Mouse (Mus musculus): Measurements from ENCODE around the gene Taok3. TPM values are rescaled to one million over a fixed set of nuclear protein-coding genes. Genes with fewer than 3 reads are reported as not detected.

Gene Taok3
- polyA plus RNA-seq, 1 experiment from 2014 or later: 33.1 TPM

GRCm38 (mm10) chr5:117281536-117281935 lies 161.6 kb downstream of the Taok3 start:
- Histone ChIP-seq H3K4me1 (ENCODE audit: control insufficient read depth, insufficient read depth, low read length) (peaks cover 20% of the 10 kb centered on the region), H3K27me3 (ENCODE audit: control insufficient read depth, insufficient read depth, low read length) (no peaks in the 10 kb centered on the region), H3K27ac (ENCODE audit: low read length) (no peak overlapping the region), H3K36me3 (ENCODE audit: control insufficient read depth, insufficient read depth, low read length) (peaks cover 7% of the 10 kb centered on the region; the same call in 1 of the 2 replicates), H3K9me3 (replicated peaks; ENCODE audit: control insufficient read depth, low read length) (no peaks in the 10 kb centered on the region), H3K4me2 (ENCODE audit: low read depth, low read length) (no peak overlapping the region), H3K4me3 (replicated peaks; ENCODE audit: low read length) (no peak overlapping the region), H3K9ac (ENCODE audit: low read length) (no peak overlapping the region)
- ATAC-seq (ENCODE audit: insufficient read depth, low FRiP score): no peak
- WGBS: 89% methylated on average over 10 of the region's 10 CpGs

GRCm38 (mm10) chr5:117282360-117282759 lies 162.4 kb downstream of the Taok3 start:
- WGBS: 86% methylated on average over 8 of the region's 8 CpGs
- ATAC-seq (ENCODE audit: insufficient read depth, low FRiP score): no peak
- peaks cover 21% of the 10 kb centered on the region for H3K4me1 ChIP-seq (ENCODE audit: control insufficient read depth, insufficient read depth, low read length)
- H3K36me3 ChIP-seq (ENCODE audit: control insufficient read depth, insufficient read depth, low read length): peaks cover 7% of the 10 kb centered on the region; the same call in 1 of the 2 replicates
- no peak overlapping the region for H3K9ac ChIP-seq (ENCODE audit: low read length)
- no peak overlapping the region for H3K27ac ChIP-seq (ENCODE audit: low read length)
- no peak overlapping the region for H3K4me3 ChIP-seq (replicated peaks; ENCODE audit: low read length)
- H3K9me3 ChIP-seq (replicated peaks; ENCODE audit: control insufficient read depth, low read length): no peaks in the 10 kb centered on the region
- H3K4me2 ChIP-seq (ENCODE audit: low read depth, low read length): no peak overlapping the region
- H3K27me3 ChIP-seq (ENCODE audit: control insufficient read depth, insufficient read depth, low read length): no peaks in the 10 kb centered on the region

- peaks cover 7% of the 10 kb centered on the region; the same call in 1 of the 2 replicates for H3K36me3 ChIP-seq (ENCODE audit: control insufficient read depth, insufficient read depth, low read length)
Measured at GRCm38 (mm10) chr5:117284029-117284428, 164.1 kb downstream of the Taok3 start.

GRCm38 (mm10) chr5:117284682-117285081 lies 164.8 kb downstream of the Taok3 start:
- Histone ChIP-seq H3K4me3 (replicated peaks; ENCODE audit: low read length) (no peak overlapping the region), H3K9ac (ENCODE audit: low read length) (no peak overlapping the region), H3K27ac (ENCODE audit: low read length) (no peak overlapping the region), H3K27me3 (ENCODE audit: control insufficient read depth, insufficient read depth, low read length) (no peaks in the 10 kb centered on the region), H3K4me1 (ENCODE audit: control insufficient read depth, insufficient read depth, low read length) (peaks cover 22% of the 10 kb centered on the region), H3K36me3 (ENCODE audit: control insufficient read depth, insufficient read depth, low read length) (peaks cover 7% of the 10 kb centered on the region; the same call in 1 of the 2 replicates), H3K4me2 (ENCODE audit: low read depth, low read length) (no peak overlapping the region), H3K9me3 (replicated peaks; ENCODE audit: control insufficient read depth, low read length) (no peaks in the 10 kb centered on the region)
- WGBS: 63% methylated on average over 7 of the region's 7 CpGs
- no peak for ATAC-seq (ENCODE audit: insufficient read depth, low FRiP score)

More at GRCm38 (mm10) chr5:117284029-117284428, 164.1 kb downstream of the Taok3 start:
- Histone ChIP-seq H3K27me3 (ENCODE audit: control insufficient read depth, insufficient read depth, low read length) (no peaks in the 10 kb centered on the region), H3K4me3 (replicated peaks; ENCODE audit: low read length) (no peak overlapping the region), H3K27ac (ENCODE audit: low read length) (no peak overlapping the region), H3K4me2 (ENCODE audit: low read depth, low read length) (no peak overlapping the region), H3K9ac (ENCODE audit: low read length) (no peak overlapping the region), H3K9me3 (replicated peaks; ENCODE audit: control insufficient read depth, low read length) (no peaks in the 10 kb centered on the region), H3K4me1 (ENCODE audit: control insufficient read depth, insufficient read depth, low read length) (peaks cover 22% of the 10 kb centered on the region)
- ATAC-seq (ENCODE audit: insufficient read depth, low FRiP score): no peak
- WGBS: 80% methylated on average over 9 of the region's 9 CpGs

DNA sequence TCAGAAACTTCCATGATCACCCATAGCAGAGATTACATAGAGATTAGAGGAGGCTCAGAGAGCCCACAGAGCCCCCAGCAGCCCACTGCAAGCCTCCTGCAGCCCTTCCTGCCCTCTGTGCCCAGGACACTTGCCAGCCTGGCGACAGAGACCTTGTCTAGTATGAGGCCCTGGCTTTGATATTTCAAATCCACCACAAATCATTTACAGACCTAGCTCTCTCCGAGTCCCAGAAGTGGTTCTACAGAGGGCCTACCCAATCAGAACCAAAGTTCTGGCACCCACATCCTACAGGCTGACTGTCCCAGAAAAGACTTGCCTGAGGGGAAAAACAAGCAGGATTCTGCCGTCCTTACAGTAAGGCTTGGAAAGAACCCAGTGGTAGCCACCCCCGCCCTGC lies 165.3 kb downstream of the Taok3 start:
- Histone ChIP-seq H3K9ac (ENCODE audit: low read length) (no peak overlapping the region), H3K4me2 (ENCODE audit: low read depth, low read length) (no peak overlapping the region), H3K27ac (ENCODE audit: low read length) (no peak overlapping the region), H3K9me3 (replicated peaks; ENCODE audit: control insufficient read depth, low read length) (0 out of 2 replicates have a peak, but pooled peaks cover 3% of the 10 kb centered on the region), H3K36me3 (ENCODE audit: control insufficient read depth, insufficient read depth, low read length) (peaks cover 7% of the 10 kb centered on the region; the same call in 1 of the 2 replicates), H3K4me1 (ENCODE audit: control insufficient read depth, insufficient read depth, low read length) (peaks cover 22% of the 10 kb centered on the region), H3K4me3 (replicated peaks; ENCODE audit: low read length) (no peak overlapping the region), H3K27me3 (ENCODE audit: control insufficient read depth, insufficient read depth, low read length) (no peaks in the 10 kb centered on the region)
- 71% methylated on average over 4 of the region's 4 CpGs for WGBS
- ATAC-seq (ENCODE audit: insufficient read depth, low FRiP score): no peak

DNA sequence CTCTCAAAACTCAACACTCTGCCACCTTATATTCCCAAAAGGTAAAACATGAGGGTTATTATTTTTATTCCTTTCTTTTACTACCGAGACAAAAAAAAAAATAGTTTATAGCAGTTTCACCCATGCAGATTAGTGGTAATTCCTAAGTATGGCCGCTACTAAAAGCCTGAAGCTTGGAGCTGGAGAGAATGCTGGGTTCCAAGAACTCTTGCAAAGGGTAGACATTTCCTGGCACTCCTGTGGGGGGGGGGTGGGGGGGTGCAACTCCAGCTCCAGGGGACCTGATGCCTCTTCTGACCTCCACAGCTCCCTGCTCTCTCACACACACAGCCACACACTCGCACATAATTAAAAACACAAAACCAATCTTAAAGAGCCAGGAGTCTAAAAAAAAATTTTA lies 166.4 kb downstream of the Taok3 start:
- H3K27ac ChIP-seq (ENCODE audit: low read length): no peak overlapping the region; the same call in 1 of the 2 replicates
- ATAC-seq (ENCODE audit: insufficient read depth, low FRiP score): no peak
- H3K4me3 ChIP-seq (replicated peaks; ENCODE audit: low read length): peak overlapping the region; percentile 95
- peak overlapping the region; percentile 87 for H3K4me2 ChIP-seq (ENCODE audit: low read depth, low read length)
- H3K36me3 ChIP-seq (ENCODE audit: control insufficient read depth, insufficient read depth, low read length): peaks cover 7% of the 10 kb centered on the region; the same call in 1 of the 2 replicates
- 51% methylated on average over 3 of the region's 3 CpGs for WGBS
- peaks cover 22% of the 10 kb centered on the region for H3K4me1 ChIP-seq (ENCODE audit: control insufficient read depth, insufficient read depth, low read length)
- H3K9ac ChIP-seq (ENCODE audit: low read length): peak overlapping the region; percentile 91
- 0 out of 2 replicates have a peak, but pooled peaks cover 3% of the 10 kb centered on the region for H3K9me3 ChIP-seq (replicated peaks; ENCODE audit: control insufficient read depth, low read length)
- H3K27me3 ChIP-seq (ENCODE audit: control insufficient read depth, insufficient read depth, low read length): no peaks in the 10 kb centered on the region

- WGBS: under 1% methylated on average over 74 of the region's 77 CpGs
- H3K4me1 ChIP-seq (ENCODE audit: control insufficient read depth, insufficient read depth, low read length): peaks cover 22% of the 10 kb centered on the region
- 0 out of 2 replicates have a peak, but pooled peaks cover 3% of the 10 kb centered on the region for H3K9me3 ChIP-seq (replicated peaks; ENCODE audit: control insufficient read depth, low read length)
- peak within 1 kb of the TSS; percentile 74 for H3K27ac ChIP-seq (ENCODE audit: low read length)
- peak within 1 kb of the TSS; percentile 87 for H3K4me2 ChIP-seq (ENCODE audit: low read depth, low read length)
- peak within 1 kb of the TSS; percentile 91 for H3K9ac ChIP-seq (ENCODE audit: low read length)
- H3K4me3 ChIP-seq (replicated peaks; ENCODE audit: low read length): peak within 1 kb of the TSS; percentile 95
- ATAC-seq (ENCODE audit: insufficient read depth, low FRiP score): peak; percentile 97
- no peaks in the 10 kb centered on the region for H3K27me3 ChIP-seq (ENCODE audit: control insufficient read depth, insufficient read depth, low read length)
- peaks cover 7% of the 10 kb centered on the region; the same call in 1 of the 2 replicates for H3K36me3 ChIP-seq (ENCODE audit: control insufficient read depth, insufficient read depth, low read length)
Measured at GRCm38 (mm10) chr5:117286831-117287822, 167.2 kb downstream of the Taok3 start, which contains the start of gene Pebp1. Gene Pebp1, minus strand, starts transcription at chr5:117287625.

GRCm38 (mm10) chr5:117289646-117290045 lies 169.7 kb downstream of the Taok3 start:
- Histone ChIP-seq H3K9ac (ENCODE audit: low read length) (no peak overlapping the region), H3K4me3 (replicated peaks; ENCODE audit: low read length) (no peak overlapping the region), H3K4me2 (ENCODE audit: low read depth, low read length) (no peak overlapping the region), H3K4me1 (ENCODE audit: control insufficient read depth, insufficient read depth, low read length) (peaks cover 17% of the 10 kb centered on the region), H3K27ac (ENCODE audit: low read length) (no peak overlapping the region), H3K9me3 (replicated peaks; ENCODE audit: control insufficient read depth, low read length) (0 out of 2 replicates have a peak, but pooled peaks cover 3% of the 10 kb centered on the region), H3K27me3 (ENCODE audit: control insufficient read depth, insufficient read depth, low read length) (no peaks in the 10 kb centered on the region), H3K36me3 (ENCODE audit: control insufficient read depth, insufficient read depth, low read length) (peaks cover 3% of the 10 kb centered on the region; the same call in 1 of the 2 replicates)
- no peak for ATAC-seq (ENCODE audit: insufficient read depth, low FRiP score)

DNA sequence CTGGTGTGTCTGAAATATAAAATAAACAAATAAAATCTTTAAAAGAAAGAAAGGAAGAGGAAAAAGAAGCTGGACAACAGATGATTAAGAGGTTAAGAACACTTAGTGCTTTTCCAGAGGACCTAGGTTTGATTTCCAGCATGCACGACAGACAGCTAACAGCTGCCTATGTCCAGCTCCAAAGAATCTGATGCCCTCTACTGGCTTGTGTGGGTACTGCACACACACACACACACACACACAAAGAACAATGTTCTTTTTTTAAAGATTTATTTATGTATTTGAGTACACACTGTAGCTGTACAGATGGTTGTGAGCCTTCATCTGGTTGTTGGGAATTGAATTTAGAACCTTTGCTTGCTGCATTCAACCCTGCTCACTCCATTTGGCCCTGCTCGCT lies 170.2 kb downstream of the Taok3 start:
- Histone ChIP-seq H3K27ac (ENCODE audit: low read length) (no peak overlapping the region), H3K4me2 (ENCODE audit: low read depth, low read length) (no peak overlapping the region), H3K4me1 (ENCODE audit: control insufficient read depth, insufficient read depth, low read length) (peaks cover 15% of the 10 kb centered on the region), H3K27me3 (ENCODE audit: control insufficient read depth, insufficient read depth, low read length) (no peaks in the 10 kb centered on the region), H3K9ac (ENCODE audit: low read length) (no peak overlapping the region), H3K36me3 (ENCODE audit: control insufficient read depth, insufficient read depth, low read length) (no peaks in the 10 kb centered on the region), H3K4me3 (replicated peaks; ENCODE audit: low read length) (no peak overlapping the region), H3K9me3 (replicated peaks; ENCODE audit: control insufficient read depth, low read length) (0 out of 2 replicates have a peak, but pooled peaks cover 3% of the 10 kb centered on the region)
- 95% methylated on average over 2 of the region's 2 CpGs for WGBS
- ATAC-seq (ENCODE audit: insufficient read depth, low FRiP score): no peak
